Mouse (Mus musculus): ENCODE measurements around the gene Slc25a33.

DNA sequence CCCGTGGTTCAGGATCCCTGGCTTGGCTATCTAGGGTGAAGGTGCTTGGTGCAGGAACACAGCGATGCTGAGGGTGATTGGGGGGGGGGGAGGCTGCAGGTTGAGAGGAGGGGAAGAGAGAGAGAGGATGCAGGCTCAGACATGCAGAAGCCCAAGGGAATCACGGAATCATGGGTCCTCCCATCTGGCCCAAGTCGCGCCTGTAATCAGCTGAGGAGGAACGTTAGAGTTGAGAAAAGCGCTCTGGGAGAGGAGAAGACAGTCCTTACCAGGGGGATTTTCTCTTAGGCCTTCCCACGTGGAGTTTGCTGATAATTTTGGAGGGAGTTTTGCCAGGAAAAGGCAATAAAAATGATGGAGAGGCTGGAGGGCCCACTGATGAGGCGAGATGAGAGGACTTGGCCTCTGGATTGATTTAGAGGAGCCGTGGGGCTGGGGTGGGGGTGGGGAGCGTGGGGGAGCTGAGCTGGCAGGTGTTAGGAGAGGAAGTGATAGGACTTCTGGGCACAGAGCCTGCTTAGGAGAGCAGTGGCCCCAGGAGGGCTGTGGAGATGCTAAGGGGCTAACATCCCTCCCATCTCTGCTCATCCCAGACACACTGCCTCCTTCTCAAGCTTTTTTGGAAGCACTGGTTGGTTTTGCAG, 34.6 kb upstream of the Slc25a33 start:
- TF ChIP-seq POLR2A (IDR thresholded peaks at IDR 0.05; ENCODE audit: extremely low read depth, insufficient read depth, low read length) (no peak), CTCF (IDR thresholded peaks at IDR 0.05; ENCODE audit: low read depth, low read length) (no peak)
